Mouse (Mus musculus) neural tube, embryonic 12.5 days (tissue): ENCODE results near the gene Masp2. TPM values are rescaled to one million over a fixed set of nuclear protein-coding genes. Genes with fewer than 3 reads are reported as not detected.

Experiments used
- ATAC-seq: fragments of 200-750 bp; cut with Nextera tagmentation; 2 replicates; pipeline ENCODE4 v1.8.0; 2017; ENCODE audit warnings: low read depth, mild to moderate bottlenecking, moderate TSS enrichment, moderate library complexity; ENCODE audit not compliant: low FRiP score
- H3K27ac ChIP-seq: fragments of 300-500 bp; sonication (generic); 2 replicates; pipeline ENCODE4 v1.5.1; 2016
- H3K27me3 ChIP-seq: fragments of 300-500 bp; sonication (generic); replicated peaks from 2 replicates; pipeline ENCODE4 v1.6.1; 2016; ENCODE audit warnings: mild to moderate bottlenecking
- H3K36me3 ChIP-seq: fragments of 300-500 bp; sonication (generic); 2 replicates; pipeline ENCODE4 v1.6.1; 2016; ENCODE audit warnings: mild to moderate bottlenecking
- H3K4me1 ChIP-seq: fragments of 300-500 bp; sonication (generic); 2 replicates; pipeline ENCODE4 v1.6.1; 2016
- H3K4me2 ChIP-seq: fragments of 300-500 bp; sonication (generic); replicated peaks from 2 replicates; pipeline ENCODE4 v1.6.1; 2016; ENCODE audit warnings: mild to moderate bottlenecking
- H3K4me3 ChIP-seq: fragments of 300-500 bp; sonication (generic); 2 replicates; pipeline ENCODE4 v1.5.1; 2016
- H3K9ac ChIP-seq: fragments of 300-500 bp; sonication (generic); 2 replicates; pipeline ENCODE4 v1.6.1; 2016; ENCODE audit warnings: mild to moderate bottlenecking
- H3K9me3 ChIP-seq: fragments of 300-500 bp; sonication (generic); 2 replicates; pipeline ENCODE4 v1.6.1; 2016; ENCODE audit warnings: mild to moderate bottlenecking
- WGBS: fragments of 180-500 bp; shearing (Covaris S2); methylation state at CpG from one replicate; pipeline ENCODE4 v1.1.7; 2016; 5-methylcytosine and 5-hydroxymethylcytosine counted together
- polyA plus RNA-seq: library from polyadenylated mRNA; unstranded; fragments of >200 nt; fragmentation: Nextera tagmentation; extraction: Ambion mirVana; gene quantifications from 2 replicates; pipeline ENCODE4 v1.2.1, GENCODE M21; 2016

Gene Masp2
- polyA plus RNA-seq, 1 experiment from 2014 or later = 0.27 TPM

GRCm38 (mm10) chr4:148588793-148589192 is 13.6 kb upstream of the Masp2 start:
- H3K27me3 ChIP-seq = no peaks in the 10 kb centered on the region
- H3K4me1 ChIP-seq = peaks cover 20% of the 10 kb centered on the region
- peaks cover 8% of the 10 kb centered on the region for H3K36me3 ChIP-seq
- no peaks in the 10 kb centered on the region for H3K9me3 ChIP-seq
- no peak overlapping the region for H3K4me2 ChIP-seq
- ATAC-seq = no peak
- no peak overlapping the region for H3K27ac ChIP-seq
- no peak overlapping the region for H3K4me3 ChIP-seq
- H3K9ac ChIP-seq = no peak overlapping the region
- 86% methylated on average over 9 of the region's 9 CpGs for WGBS

GRCm38 (mm10) chr4:148589565-148589964 is 12.8 kb upstream of the Masp2 start:
- H3K27me3 ChIP-seq = no peaks in the 10 kb centered on the region
- no peak overlapping the region for H3K4me3 ChIP-seq
- peaks cover 20% of the 10 kb centered on the region for H3K4me1 ChIP-seq
- no peak overlapping the region for H3K4me2 ChIP-seq
- no peak overlapping the region for H3K27ac ChIP-seq
- H3K9ac ChIP-seq = no peak overlapping the region
- 61% methylated on average over 6 of the region's 8 CpGs for WGBS
- peaks cover 16% of the 10 kb centered on the region for H3K36me3 ChIP-seq
- ATAC-seq = no peak
- H3K9me3 ChIP-seq = no peaks in the 10 kb centered on the region

GRCm38 (mm10) chr4:148590421-148591170 is 11.8 kb upstream of the Masp2 start:
- H3K4me3 ChIP-seq = peak overlapping the region; percentile 94
- no peak overlapping the region for H3K27ac ChIP-seq
- H3K36me3 ChIP-seq = peaks cover 24% of the 10 kb centered on the region
- H3K9me3 ChIP-seq = no peaks in the 10 kb centered on the region
- H3K9ac ChIP-seq = peak overlapping the region; percentile 82; the same call in 1 of the 2 replicates
- peak overlapping the region; percentile 98 for H3K4me2 ChIP-seq
- H3K27me3 ChIP-seq = no peaks in the 10 kb centered on the region
- WGBS = 6% methylated on average over 18 of the region's 18 CpGs
- peaks cover 20% of the 10 kb centered on the region for H3K4me1 ChIP-seq
- ATAC-seq = no peak

- H3K9ac ChIP-seq = peak within 1 kb of the TSS; percentile 82
- H3K9me3 ChIP-seq = no peaks in the 10 kb centered on the region
- under 1% methylated on average over 50 of the region's 50 CpGs for WGBS
- H3K4me3 ChIP-seq = peak within 1 kb of the TSS; percentile 94
- peak within 1 kb of the TSS; percentile 98 for H3K4me2 ChIP-seq
- H3K27ac ChIP-seq = no peak within 1 kb of the TSS
- ATAC-seq = peak; percentile 99
- H3K36me3 ChIP-seq = peaks cover 30% of the 10 kb centered on the region
- no peaks in the 10 kb centered on the region for H3K27me3 ChIP-seq
- peaks cover 20% of the 10 kb centered on the region for H3K4me1 ChIP-seq
Observed at GRCm38 (mm10) chr4:148591171-148591630, 11.2 kb upstream of the Masp2 start, which contains the start of gene Srm. Gene Srm, plus strand, starts transcription at chr4:148591503.

- ATAC-seq = peak; percentile 72
- Histone ChIP-seq H3K27me3 (no peaks in the 10 kb centered on the region), H3K27ac (no peak overlapping the region)
Observed at GRCm38 (mm10) chr4:148591637-148592380, 10.5 kb upstream of the Masp2 start.

GRCm38 (mm10) chr4:148593996-148594395 is 8.4 kb upstream of the Masp2 start:
- Histone ChIP-seq H3K4me2 (no peak overlapping the region), H3K4me3 (no peak overlapping the region), H3K9ac (no peak overlapping the region), H3K9me3 (no peaks in the 10 kb centered on the region), H3K36me3 (peaks cover 49% of the 10 kb centered on the region), H3K27me3 (no peaks in the 10 kb centered on the region), H3K27ac (no peak overlapping the region), H3K4me1 (peaks cover 20% of the 10 kb centered on the region)
- 94% methylated on average over 11 of the region's 11 CpGs for WGBS
- no peak for ATAC-seq

More at GRCm38 (mm10) chr4:148591637-148592380, 10.5 kb upstream of the Masp2 start:
- WGBS = under 1% methylated on average over 53 of the region's 53 CpGs
- Histone ChIP-seq H3K9me3 (no peaks in the 10 kb centered on the region), H3K4me2 (peak overlapping the region; percentile 98), H3K4me1 (peaks cover 20% of the 10 kb centered on the region), H3K36me3 (peaks cover 36% of the 10 kb centered on the region), H3K4me3 (peak overlapping the region; percentile 94), H3K9ac (peak overlapping the region; percentile 82)

GRCm38 (mm10) chr4:148595916-148596315 is 6.4 kb upstream of the Masp2 start:
- ATAC-seq = no peak
- 92% methylated on average over 6 of the region's 6 CpGs for WGBS
- Histone ChIP-seq H3K4me1 (peaks cover 16% of the 10 kb centered on the region), H3K4me2 (no peak overlapping the region), H3K9ac (no peak overlapping the region), H3K9me3 (no peaks in the 10 kb centered on the region), H3K4me3 (no peak overlapping the region), H3K27me3 (no peaks in the 10 kb centered on the region), H3K27ac (no peak overlapping the region), H3K36me3 (peaks cover 49% of the 10 kb centered on the region)

GRCm38 (mm10) chr4:148596731-148597130 is 5.6 kb upstream of the Masp2 start:
- no peak overlapping the region for H3K9ac ChIP-seq
- H3K27ac ChIP-seq = no peak overlapping the region
- peaks cover 16% of the 10 kb centered on the region for H3K4me1 ChIP-seq
- 98% methylated on average over 3 of the region's 3 CpGs for WGBS
- H3K36me3 ChIP-seq = peaks cover 49% of the 10 kb centered on the region
- H3K4me2 ChIP-seq = no peak overlapping the region
- ATAC-seq = no peak
- H3K4me3 ChIP-seq = no peak overlapping the region
- no peaks in the 10 kb centered on the region for H3K9me3 ChIP-seq
- H3K27me3 ChIP-seq = no peaks in the 10 kb centered on the region

GRCm38 (mm10) chr4:148598826-148599225 is 3.5 kb upstream of the Masp2 start:
- Histone ChIP-seq H3K9me3 (no peaks in the 10 kb centered on the region), H3K4me3 (no peak overlapping the region), H3K4me2 (no peak overlapping the region), H3K27ac (no peak overlapping the region), H3K9ac (no peak overlapping the region), H3K27me3 (no peaks in the 10 kb centered on the region), H3K4me1 (no peaks in the 10 kb centered on the region), H3K36me3 (peaks cover 41% of the 10 kb centered on the region)
- ATAC-seq = no peak
- 92% methylated on average over 12 of the region's 12 CpGs for WGBS

GRCm38 (mm10) chr4:148600316-148600715 is 2.0 kb upstream of the Masp2 start:
- no peak overlapping the region for H3K4me2 ChIP-seq
- H3K9me3 ChIP-seq = no peaks in the 10 kb centered on the region
- 89% methylated on average over 4 of the region's 4 CpGs for WGBS
- no peak overlapping the region for H3K4me3 ChIP-seq
- no peaks in the 10 kb centered on the region for H3K4me1 ChIP-seq
- H3K27ac ChIP-seq = no peak overlapping the region
- no peaks in the 10 kb centered on the region for H3K27me3 ChIP-seq
- no peak for ATAC-seq
- no peak overlapping the region for H3K9ac ChIP-seq
- peaks cover 26% of the 10 kb centered on the region for H3K36me3 ChIP-seq

GRCm38 (mm10) chr4:148601871-148602270 is 483 bp upstream of the Masp2 start:
- Histone ChIP-seq H3K9me3 (no peaks in the 10 kb centered on the region), H3K9ac (no peak overlapping the region), H3K4me2 (no peak overlapping the region), H3K4me3 (no peak overlapping the region), H3K27me3 (no peaks in the 10 kb centered on the region), H3K27ac (no peak overlapping the region), H3K36me3 (peaks cover 13% of the 10 kb centered on the region), H3K4me1 (no peaks in the 10 kb centered on the region)
- WGBS = 89% methylated on average over 4 of the region's 4 CpGs
- ATAC-seq = no peak

GRCm38 (mm10) chr4:148603376-148604139 is 1.2 kb downstream of the Masp2 start:
- H3K4me2 ChIP-seq = no peak overlapping the region
- ATAC-seq = no peak
- no peak overlapping the region for H3K9ac ChIP-seq
- H3K27me3 ChIP-seq = no peaks in the 10 kb centered on the region
- H3K4me3 ChIP-seq = no peak overlapping the region
- no peaks in the 10 kb centered on the region for H3K9me3 ChIP-seq
- no peaks in the 10 kb centered on the region for H3K4me1 ChIP-seq
- H3K36me3 ChIP-seq = peaks cover 8% of the 10 kb centered on the region
- H3K27ac ChIP-seq = no peak overlapping the region
- 68% methylated on average over 10 of the region's 10 CpGs for whole genome bisulfite sequencing
